Mouse (Mus musculus): ENCODE measurements around the gene Tbc1d10a.

Tbc1d10a gene

DNA sequence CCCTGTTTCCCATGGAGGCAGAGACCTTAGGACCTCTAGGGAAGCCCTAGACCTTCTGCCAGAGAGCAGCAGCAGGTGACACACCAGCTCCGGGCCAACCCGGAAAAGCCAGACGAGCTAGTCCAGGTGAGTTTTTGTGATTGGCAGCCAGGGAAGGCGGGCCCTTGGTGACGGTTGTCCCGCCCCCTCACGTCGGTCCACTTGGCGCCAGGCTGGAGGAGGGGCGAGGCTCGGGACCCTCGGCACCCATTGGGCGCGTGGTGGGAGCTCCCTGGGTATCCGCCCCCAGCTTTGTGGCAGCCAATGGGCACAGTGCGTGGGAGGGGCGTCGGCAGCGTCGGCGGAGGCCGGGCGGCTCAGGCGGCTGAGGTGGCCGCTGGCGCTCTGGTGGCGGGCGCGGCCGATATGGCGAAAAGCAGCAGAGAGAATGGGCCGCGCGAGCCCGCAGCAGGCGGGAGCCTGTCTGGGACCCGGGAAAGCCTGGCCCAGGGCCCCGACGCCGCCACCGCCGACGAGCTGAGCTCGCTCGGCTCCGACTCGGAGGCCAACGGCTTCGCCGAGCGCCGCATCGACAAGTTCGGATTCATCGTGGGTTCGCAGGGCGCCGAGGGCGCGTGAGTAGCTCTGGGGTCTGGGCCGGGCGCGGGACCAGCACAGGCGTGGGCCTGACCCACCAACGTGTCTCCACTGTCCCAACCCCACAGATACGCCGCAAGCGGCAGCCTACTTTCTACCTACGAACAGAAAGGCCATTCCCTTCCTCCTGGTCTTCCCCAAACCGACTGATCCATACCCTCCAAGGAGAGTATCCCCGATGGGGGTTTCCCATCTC is at the start of gene Tbc1d10a:
Gene Tbc1d10a (plus strand): TSS at position 304 of the 832 bp plus-strand sequence.
- DNase-seq (ENCODE audit: low spot score in 2 of 2), result peak; percentile 95 to 98

DNA sequence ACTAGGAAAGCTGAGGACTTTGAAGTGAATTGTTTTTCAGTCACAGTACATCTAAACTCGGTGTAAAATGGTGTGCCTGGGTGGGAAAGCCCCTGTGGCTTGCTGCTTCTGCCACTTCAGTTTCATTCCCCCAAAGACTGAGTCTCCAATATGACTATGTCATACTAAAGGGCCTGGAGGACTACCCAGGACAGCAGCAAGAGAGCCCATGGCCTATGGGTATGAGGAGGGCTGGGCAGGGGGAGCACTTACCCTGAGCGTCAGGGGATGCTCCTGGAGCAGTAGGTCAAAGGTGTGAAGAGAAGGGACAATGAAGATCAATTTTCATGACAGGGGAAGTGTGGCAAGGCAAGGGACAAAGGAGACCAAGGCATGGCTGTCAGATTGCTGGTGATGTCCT is 47.6 kb upstream of the Tbc1d10a start:
- no peak for DNase-seq (ENCODE audit: low spot score in 2 of 2)

DNA sequence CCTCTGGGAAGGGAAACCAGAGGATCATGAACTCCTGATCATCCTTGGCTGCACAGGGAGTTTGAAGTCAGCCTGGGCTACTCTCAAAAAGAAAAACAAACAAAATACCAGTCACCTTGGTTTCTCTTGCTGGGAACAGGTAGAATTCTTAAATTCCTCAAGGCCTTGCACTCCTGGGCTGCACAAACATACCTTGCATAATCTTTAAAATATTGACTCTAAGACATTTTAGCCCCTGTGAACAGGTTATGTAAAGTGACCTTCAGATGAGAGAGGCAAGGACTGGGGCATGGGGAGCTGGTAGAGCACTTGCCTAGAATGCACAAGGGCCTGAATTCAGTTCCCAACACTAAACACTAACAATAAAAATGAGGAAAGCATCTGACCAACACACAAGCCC is 45.1 kb upstream of the Tbc1d10a start:
- DNase-seq (ENCODE audit: low spot score in 2 of 2), result no peak

DNA sequence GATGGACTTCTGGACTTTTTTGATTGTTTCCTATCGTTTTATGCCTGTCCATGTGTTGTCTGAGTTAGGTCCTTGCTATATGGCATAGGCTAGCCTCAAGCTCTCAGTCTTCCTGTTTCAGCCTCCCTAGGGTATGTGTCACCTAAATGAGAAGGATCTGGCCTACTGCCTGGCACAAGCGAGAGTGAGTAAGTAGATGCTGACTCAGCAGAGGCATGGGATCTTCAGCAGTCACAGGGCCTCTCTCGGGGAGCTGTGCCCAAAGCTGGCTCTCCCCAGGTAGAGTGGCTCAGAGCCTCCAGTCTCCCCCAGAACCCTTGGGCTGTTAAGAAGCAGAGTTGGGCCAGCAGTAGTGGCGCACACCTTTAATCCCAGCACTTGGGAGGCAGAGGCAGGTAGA is 44.2 kb upstream of the Tbc1d10a start:
- no peak for DNase-seq (ENCODE audit: low spot score in 2 of 2)

DNA sequence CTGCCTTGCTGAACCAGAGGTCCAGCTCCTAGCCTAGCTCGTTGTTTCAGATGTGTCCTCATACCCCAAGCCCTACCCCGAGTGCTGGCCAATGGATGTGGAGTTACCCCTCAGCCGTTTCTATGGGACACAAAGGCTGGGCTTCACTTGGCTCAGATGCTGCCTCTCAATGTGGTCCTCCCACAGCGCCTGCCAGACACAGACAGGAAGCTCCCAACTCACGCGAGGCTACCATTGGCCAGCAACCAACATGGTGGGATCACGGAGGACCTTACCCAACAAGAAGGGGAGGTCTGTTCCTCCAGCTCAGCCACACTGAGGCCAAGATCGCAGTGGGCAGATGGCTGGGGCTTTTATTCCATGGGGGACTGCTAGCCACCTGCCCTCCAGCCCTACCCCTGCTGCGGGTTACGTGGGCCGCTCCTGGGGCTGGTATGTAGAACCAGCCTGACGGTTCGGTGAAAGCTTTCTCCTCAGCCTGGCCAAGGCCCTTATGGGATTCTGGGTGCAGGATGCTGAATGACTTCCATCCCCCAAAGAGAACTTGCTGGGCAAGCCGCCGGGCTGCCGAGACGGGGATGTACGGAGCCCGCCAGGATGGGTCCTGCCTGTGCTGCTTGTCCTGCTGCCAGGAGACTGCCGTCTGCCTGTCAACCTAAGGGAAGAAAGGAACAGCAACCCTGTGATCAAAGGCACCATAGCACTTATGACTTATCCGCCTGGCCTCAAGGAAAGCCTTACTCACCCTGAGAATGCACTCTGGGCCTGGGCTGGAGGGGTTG is 43.1 kb upstream of the Tbc1d10a start:
- DNase-seq (ENCODE audit: low spot score in 2 of 2), result no peak

DNA sequence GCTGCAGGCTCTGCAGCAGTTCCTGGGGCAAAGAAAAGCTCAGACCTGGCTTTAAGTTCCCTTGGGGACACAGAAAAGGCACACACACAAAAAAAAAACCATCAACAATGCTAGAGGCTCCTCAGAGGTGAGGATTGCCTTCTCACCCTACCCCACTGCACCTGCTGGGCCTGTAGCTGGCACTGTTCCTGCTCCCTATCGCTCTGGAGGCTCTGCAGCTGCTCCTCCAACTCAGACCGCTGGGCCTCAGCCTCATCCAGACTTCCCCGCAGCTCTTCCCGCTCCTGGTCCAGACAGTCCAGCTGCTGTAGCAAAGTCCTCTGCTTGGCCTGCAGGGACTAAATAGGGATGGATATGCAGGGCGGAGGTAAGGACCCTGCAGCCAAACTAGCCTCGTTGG is 40.2 kb upstream of the Tbc1d10a start:
- no peak for DNase-seq (ENCODE audit: low spot score in 2 of 2)

DNA sequence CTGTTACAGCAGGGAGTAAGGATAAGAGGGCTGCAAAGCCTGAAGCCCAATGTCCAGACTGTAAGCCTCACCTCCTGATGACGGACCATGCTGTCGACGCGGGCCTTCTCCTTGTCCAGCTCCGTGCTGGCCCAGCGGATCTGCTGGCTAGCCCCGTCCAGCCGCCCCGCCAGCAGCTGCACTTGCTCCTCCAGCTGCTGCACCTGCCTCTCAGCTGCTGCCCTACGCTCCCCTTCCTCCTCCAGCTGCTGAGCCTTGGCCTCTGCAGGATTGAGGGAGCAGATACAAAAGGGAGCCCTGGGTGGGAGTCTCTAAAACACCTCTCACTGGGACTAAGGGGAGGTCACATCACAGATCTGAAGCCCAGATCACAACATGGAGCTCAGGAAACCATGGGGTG is 39.5 kb upstream of the Tbc1d10a start:
- no peak for DNase-seq (ENCODE audit: low spot score in 2 of 2)

DNA sequence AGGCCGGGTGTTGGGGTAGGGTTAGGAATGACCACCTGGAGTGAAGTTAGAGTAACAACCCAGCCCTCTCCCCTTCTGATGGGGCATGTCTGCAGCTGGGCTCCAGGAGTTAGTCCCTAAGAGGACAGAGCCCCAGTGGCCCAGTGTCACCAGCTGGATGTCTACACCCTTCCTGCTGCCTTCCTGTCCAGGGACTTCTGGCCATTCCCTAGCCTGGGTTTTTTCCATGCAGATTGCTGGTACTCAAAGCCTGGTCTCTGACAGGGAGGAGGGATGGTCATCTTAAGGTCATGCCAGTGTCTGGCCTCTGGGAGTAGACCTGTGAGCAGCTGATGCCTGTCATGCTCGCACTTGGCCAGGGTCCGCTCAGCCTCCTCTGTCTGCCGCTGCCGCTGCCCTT is 38.5 kb upstream of the Tbc1d10a start:
- no peak for DNase-seq (ENCODE audit: low spot score in 2 of 2)

DNA sequence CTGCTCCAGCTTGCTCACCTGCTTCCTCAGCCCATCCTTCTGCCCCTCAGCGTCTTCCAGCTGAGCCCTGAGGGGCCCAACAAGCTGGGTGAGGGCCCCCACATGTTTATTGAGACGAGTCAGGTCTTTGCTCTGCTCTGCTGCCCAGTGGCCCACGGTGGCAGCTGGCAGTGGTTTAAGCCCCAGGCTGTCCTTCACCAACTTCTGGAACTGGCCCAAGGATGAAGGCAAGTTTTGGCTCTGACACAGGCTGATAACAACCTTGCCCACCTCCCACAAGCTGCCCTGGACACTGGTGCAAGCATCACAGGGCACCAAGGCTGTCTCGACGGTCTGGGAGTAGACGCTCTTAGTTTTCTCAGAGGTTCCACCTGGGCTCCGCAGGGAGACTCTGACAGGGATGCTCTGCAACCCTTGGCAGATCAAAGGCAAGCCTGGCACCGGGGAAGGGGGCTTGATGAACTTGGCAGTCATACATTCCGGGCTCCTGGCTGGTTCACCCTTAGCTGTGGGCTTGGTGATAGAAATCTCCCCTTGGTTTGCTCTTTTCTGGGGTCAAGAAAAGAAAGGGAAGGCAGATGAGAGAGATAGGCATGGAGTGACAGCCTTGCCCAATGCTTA is 37.9 kb upstream of the Tbc1d10a start:
- no peak for DNase-seq (ENCODE audit: low spot score in 2 of 2)

DNA sequence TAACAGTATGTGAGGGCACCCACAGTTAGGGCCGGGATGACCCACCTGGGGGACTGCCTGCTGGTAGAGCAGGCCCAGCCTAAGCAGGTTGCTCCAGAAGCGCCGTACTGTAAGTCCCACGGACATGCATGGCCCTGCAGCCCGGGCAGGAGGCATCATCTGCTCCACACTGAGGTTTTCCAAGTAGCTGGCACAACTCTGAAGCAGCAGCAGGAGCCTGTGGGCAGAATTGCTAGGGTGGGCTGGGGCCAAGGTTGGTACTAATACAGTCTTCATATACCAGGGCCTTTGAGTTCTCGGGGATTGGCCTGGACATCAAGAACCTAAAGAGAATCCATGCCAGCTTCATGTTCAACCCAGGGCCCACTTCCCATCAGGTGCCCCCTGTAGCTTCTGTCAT is 36.7 kb upstream of the Tbc1d10a start:
- no peak for DNase-seq (ENCODE audit: low spot score in 2 of 2)

DNA sequence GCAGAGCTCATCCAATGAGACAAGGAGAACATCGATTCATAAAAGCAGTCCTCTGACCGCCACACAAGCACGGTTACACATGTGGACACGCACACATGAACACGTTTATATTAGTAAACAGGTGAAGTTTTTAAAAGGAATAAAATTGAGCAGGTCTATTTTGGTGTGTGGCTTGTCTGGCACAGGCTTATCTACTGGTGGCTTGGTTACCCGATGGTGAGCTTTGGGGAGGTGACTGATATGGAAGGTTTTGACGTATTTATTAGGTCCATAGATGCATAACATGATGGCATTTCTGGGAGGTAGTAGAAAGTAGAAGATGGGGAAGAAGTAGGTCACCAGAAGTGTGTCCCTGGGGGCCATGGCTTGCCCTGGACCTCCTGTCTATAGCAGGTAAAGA is 32.9 kb upstream of the Tbc1d10a start:
- DNase-seq (ENCODE audit: low spot score in 2 of 2), result no peak

DNA sequence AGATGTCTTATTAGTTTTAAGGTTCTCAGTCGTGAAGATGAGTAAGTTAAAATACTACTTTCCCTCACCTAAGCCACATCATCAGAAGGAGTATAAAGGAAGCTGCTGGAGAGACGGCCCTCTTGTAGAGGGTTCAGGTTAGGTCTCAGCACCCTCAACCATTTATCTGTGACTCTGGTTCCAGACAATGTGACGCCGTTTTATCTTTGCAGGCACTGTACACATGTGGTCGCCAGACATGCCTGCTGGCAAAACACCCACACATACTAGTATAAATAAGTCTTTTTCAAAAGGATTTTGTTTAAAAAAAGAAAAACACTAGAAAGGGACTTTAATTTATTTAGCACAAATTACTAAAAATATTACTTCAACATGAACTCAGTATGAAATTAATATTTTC is 30.9 kb upstream of the Tbc1d10a start:
- no peak for DNase-seq (ENCODE audit: low spot score in 2 of 2)

DNA sequence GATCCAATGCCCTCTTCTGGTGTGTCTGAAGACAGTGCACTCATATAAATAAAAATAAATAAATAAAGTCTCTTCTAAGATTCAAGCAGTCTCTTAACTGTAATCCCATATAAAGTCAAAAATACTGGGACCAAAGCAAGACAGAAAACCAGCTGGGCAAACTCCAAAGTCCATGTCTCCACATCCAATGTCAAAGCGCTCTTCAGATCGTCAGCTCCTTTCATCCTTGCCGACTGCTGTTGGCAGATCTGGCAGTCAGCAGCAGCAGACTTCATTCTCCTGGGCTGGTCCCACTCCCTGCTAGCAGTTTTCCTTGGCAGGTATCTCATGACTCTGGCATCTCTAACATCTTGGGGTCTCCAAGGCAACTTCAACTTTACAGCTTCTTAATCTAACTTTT is 27.9 kb upstream of the Tbc1d10a start:
- DNase-seq (ENCODE audit: low spot score in 2 of 2), result no peak

DNA sequence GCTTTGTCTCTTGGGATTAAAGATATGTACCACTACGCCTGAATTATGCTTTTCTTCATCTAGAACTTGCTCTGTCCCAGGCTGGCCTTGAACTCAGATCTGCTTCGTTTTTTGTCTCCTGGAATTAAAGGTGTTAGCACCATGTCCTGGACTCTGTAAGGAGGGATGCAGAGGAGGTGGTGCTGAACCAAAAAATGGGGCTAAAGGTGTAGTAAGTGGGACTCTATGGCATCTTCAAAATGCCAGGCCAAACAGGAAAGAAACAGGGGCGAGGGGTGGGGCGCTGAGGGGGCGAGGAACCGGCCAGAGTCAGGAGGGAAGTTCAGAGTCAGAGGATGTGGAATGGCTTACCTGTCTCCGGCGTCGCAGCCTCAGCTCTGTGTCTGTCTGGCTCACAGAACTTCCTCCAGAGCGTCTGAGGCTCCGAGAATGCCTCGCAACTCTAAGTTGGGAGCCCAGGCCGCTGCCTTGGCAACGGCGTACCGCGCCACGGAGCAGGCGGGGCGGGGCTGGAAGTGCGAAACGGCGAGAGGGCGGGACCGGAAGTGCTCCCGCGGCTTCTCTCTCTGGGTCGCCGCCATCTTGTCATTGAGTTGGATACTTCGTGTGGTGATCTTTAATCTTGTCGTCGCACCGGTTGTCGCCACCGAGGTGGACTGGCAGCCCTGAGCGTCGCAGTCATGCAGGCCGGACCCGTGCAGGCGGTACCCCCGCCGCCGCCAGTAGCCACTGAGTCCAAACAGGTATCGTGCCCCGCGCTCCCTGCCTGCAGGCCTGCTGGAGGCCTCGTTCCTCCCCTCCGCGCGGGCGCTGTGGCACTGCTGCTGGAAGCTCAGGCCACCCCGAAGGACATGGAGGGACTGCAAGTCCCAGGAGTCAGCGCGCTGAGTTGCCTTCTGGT is 26.5 kb upstream of the Tbc1d10a start, which contains the start of the genes Ccdc157 and Sf3a1:
Gene Ccdc157 (minus strand): TSS at position 486 of the 901 bp plus-strand sequence.
Gene Sf3a1 (plus strand): TSS at position 543 of the 901 bp plus-strand sequence.
- peak; percentile 83 to 94 for DNase-seq (ENCODE audit: low spot score in 2 of 2)

DNA sequence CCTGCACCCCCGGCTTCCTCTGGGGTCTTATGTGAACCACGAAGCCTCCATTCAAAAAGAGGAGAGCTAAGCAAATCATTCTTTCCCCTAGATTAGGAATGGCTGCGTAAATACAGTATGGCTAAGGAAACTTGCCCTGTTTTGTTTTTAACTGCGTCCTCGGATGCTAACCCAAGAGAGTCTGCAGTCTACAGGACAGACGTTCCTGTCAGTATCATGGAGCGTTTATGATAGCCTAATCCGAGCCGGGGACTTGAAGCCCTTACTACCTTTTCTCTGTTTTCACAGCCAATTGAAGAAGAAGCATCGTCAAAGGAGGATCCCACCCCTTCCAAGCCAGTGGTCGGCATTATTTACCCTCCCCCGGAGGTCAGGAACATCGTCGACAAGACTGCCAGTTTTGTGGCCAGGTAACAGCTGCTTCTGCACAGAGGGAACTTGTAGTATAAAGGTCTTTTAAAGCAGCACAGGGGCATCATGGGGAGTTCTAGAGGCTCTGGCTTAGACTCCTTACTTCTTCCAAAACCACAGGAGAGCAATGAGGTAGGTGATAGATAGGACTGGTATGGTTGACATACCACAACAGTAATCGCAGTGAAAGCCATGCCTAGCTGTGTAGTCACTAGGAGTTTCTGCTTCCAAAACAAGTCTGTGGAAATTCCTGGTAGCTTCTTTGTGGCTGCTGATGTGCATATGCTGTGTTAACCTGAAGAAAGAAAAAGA is 25.7 kb upstream of the Tbc1d10a start:
- DNase-seq (ENCODE audit: low spot score in 2 of 2), result no peak

DNA sequence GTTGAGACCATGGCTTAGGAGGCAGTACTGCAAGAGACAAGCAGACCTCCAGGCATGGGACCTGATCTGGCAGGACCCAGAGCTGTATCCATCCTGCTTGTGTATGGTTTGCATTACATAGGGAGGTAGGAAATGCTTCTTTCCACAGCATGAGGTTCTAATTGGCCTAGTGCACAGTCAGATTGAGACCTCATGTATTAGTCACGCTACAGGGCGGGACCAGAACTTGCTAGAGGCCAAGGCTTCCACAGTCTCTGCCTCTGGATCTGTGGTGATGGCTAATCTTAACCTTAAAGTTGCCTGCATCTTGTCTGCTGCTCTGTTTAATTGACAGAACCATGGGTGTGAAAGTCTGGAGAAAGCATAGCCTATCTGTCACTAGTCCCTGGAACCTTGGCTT is 21.9 kb upstream of the Tbc1d10a start:
- no peak for DNase-seq (ENCODE audit: low spot score in 2 of 2)

DNA sequence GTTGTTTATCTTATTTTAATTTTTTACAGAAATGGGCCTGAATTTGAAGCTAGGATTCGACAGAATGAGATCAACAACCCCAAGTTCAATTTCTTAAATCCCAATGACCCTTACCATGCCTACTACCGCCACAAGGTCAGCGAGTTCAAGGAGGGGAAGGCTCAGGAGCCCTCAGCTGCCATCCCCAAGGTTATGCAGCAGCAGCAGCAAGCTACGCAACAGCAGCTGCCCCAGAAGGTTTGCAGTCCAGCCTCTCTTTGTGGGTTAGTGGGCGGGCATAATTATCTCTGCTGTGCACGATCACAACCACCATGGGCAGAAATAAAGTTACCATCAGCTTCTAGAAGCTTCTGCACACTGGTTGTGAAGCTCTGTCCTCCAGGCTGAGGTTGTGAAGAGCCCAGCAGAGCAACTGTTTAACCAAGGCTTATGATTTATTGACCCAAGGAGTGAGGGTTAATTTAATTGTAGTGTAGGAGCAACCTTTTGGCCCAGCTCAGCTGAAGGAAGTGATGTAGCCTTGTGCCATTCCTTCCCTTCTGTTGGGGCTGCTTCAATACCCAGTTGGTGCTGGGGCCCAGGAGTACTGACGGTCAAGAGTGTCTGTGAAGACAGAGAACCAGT is 20.0 kb upstream of the Tbc1d10a start:
- no peak for DNase-seq (ENCODE audit: low spot score in 2 of 2)

DNA sequence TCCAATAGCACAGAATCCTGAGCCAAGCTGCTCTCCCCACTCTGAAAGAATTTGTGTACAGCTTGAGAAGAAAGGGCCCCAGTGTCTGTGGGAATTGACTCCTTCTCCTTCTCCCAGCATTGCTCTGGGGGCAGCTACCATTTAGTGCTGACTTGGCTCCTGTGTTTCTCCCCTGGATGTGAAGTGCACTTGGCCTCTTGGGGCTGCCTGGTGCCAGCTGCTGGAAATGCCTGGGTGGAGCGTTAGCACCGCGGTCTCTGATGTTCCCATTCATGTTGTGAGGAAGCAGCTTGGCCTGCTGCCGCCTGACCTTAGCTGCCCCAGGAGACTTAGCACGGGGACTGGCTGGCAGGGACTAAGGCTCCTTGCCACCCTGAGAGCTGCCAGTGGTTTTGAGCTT is 12.0 kb upstream of the Tbc1d10a start:
- DNase-seq (ENCODE audit: low spot score in 2 of 2), result peak in 1 of 2 experiments; percentile 70

DNA sequence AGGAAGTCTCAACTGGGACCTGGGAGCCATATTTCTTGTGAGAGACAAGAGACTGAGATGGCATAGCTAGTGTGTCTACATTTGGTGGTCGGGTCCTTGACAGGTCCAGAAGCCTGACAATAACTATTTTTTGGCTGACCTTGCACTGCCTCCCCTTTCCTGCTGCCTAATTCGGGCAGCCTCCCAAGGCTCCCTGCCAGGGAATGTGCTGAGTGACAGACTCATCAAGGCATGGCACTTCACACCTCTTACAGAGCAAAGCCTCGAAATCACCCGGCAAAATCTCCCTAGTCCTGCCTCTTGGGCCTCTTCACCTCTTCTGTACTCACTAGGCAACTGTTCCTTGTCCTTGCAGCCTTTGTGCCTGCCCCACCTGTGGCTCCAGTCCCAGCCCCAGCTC is 8.9 kb upstream of the Tbc1d10a start:
- DNase-seq (ENCODE audit: low spot score in 2 of 2), result no peak

DNA sequence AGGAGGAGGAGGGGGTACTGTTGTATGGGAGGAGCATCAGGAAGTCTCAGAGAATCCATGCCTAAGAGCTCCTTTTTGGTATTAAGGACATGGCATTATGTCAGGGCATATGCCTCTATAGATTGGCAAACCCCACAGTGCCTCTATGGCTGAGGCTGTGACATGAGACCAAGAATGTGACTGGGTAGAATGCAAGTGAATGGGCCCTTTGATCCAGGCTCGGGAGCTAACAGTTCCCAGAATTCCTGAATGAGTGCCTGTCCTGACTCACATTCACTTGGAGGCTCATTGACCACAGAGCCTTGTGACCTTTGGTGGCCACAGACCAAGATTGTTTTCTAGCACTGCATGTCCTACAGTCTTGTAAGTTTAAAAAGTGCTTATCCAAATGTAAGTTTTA is 4.5 kb upstream of the Tbc1d10a start:
- no peak for DNase-seq (ENCODE audit: low spot score in 2 of 2)

Measured in left cerebral cortex, adult 9 months (tissue).